Mouse (Mus musculus) kidney, adult 2 months (tissue): ENCODE results near the gene Sowaha. TPM values are rescaled to one million over a fixed set of nuclear protein-coding genes. Genes with fewer than 3 reads are reported as not detected.

Experiments
- DNase-seq: peaks from one replicate; pipeline ENCODE4 v3.0.0; 2021
- H3K27ac ChIP-seq: fragments of 200-500 bp; 2 replicates; pipeline ENCODE4 v1.5.1; 2012; ENCODE audit warnings: low read depth, low read length, control low read depth, inconsistent platforms; ENCODE audit not compliant: insufficient read depth
- H3K27me3 ChIP-seq: fragments of 200-500 bp; replicated peaks from 2 replicates; pipeline ENCODE4 v1.6.1; 2012; ENCODE audit warnings: mild to moderate bottlenecking, moderate library complexity, low read length, inconsistent platforms; ENCODE audit not compliant: control insufficient read depth, insufficient read depth
- H3K36me3 ChIP-seq: fragments of 200-500 bp; 2 replicates; pipeline ENCODE4 v1.6.1; 2012; ENCODE audit warnings: mild to moderate bottlenecking, moderate library complexity, low read length, inconsistent platforms; ENCODE audit not compliant: control insufficient read depth, insufficient read depth
- H3K4me1 ChIP-seq: fragments of 200-500 bp; 2 replicates; pipeline ENCODE4 v1.6.1; 2011; ENCODE audit warnings: low read length; ENCODE audit not compliant: control insufficient read depth, insufficient read depth
- H3K4me3 ChIP-seq: fragments of 200-500 bp; 2 replicates; pipeline ENCODE4 v1.5.1; 2011; ENCODE audit warnings: mild to moderate bottlenecking, low read depth, low read length, control low read depth; ENCODE audit not compliant: insufficient read depth
- CTCF ChIP-seq: fragments of 200-500 bp; conservative IDR thresholded peaks from 2 replicates; pipeline ENCODE4 v1.5.1; 2011; ENCODE audit warnings: low read depth, mild to moderate bottlenecking, control low read depth, low read length, moderate library complexity, mixed read lengths; ENCODE audit not compliant: insufficient read depth, insufficient read length
- POLR2A ChIP-seq: fragments of 200-500 bp; IDR thresholded peaks from one replicate; pipeline ENCODE4 v1.6.1; 2011; ENCODE audit warnings: low read depth, low read length, control low read depth
- WGBS: fragments of 180-500 bp; shearing (Covaris S2); methylation state at CpG from one replicate; pipeline ENCODE4 v1.1.7; 2018; 5-methylcytosine and 5-hydroxymethylcytosine counted together
- polyA plus RNA-seq: library from polyadenylated mRNA; depleted of rRNA; stranded (reverse); fragments of >200 nt; gene quantifications from 2 replicates; pipeline ENCODE4 v1.2.3, GENCODE M21; 2012

The Sowaha gene
- polyA plus RNA-seq, 1 experiment: 0.84 TPM

DNA sequence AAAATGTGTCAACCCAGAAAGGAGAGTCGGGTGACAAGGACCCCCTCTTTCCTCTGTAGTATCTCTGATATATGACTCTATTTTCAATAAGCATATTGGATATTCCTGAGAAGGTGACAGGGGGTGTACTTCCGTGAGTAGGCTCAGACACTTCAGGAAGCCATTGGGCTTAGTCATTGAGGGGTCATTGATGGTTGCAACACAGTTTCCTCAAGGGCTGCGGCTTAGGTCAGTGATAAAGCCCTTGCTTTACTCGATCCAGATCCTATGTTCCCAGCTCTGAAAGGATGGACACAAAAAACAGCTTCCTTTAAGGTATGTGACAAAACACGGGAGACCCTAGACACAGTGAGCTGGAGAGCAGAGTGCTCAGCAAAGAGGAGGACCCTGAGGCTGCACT, 23.7 kb upstream of the Sowaha start:
- Histone ChIP-seq H3K4me1 (no peaks in the 10 kb centered on the region), H3K36me3 (no peaks in the 10 kb centered on the region), H3K27me3 (no peaks in the 10 kb centered on the region), H3K27ac (no peak overlapping the region), H3K4me3 (no peak overlapping the region)
- TF ChIP-seq POLR2A: no peak
- no peak for TF ChIP-seq CTCF
- no peak for DNase-seq
- WGBS: 84% methylated on average over 5 of the region's 5 CpGs

DNA sequence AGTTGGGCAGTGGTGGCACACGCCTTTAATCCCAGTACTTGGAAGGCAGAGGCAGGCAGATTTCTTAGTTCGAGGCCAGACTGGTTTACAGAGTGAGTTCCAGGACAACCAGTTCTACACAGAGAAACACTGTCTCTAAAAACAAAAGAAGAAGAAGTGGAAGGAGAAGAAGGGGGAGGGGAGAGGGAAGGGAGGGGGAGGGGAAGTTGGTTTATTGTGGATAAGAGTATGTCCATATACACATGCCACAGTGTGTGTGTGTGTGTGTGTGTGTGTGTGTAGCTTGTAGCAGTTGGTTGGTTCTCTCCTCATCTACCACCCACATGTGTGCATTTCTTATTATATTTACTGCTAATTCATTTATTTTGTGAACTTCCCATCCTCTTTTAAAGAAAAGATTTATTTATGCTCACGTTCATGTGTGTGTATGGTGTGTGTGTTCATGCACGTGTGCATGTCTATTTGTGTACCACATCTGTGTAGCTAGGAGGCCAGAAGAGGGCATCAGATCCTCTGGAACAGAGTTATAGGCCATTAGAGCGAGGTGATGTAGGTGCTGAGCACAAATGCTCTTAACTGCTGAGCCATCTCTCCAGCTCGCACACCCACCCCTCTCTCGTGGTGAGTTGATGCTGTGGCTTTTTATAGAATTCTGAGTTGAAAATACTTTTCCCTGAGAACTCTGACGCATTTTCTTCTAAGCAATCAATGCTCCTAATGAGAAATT, 22.1 kb upstream of the Sowaha start:
- Histone ChIP-seq H3K27ac (no peak overlapping the region), H3K27me3 (no peaks in the 10 kb centered on the region), H3K4me3 (no peak overlapping the region), H3K36me3 (no peaks in the 10 kb centered on the region), H3K4me1 (no peaks in the 10 kb centered on the region)
- 78% methylated on average over 8 of the region's 8 CpGs for WGBS
- TF ChIP-seq CTCF: no peak
- TF ChIP-seq POLR2A: no peak
- DNase-seq: no peak

DNA sequence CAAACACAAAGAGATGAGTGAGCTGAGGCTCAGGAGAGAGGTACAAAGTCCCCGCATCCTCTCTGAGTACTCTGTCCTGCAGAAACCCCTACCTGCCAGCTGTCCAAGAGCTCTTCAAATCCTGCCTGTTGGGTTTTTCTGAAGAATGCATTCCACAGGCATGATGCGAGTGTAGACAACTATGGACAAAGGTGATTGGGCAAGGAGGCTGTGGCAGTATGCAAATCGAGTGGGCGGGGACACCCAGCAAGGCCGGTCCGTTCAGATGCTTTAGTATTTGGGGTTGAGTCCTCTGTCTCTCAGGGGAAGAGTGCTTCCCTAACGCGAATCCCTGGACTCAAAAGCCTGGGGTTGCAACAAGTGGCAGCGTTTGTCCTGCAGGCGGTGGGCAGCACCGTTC, 20.5 kb upstream of the Sowaha start:
- H3K36me3 ChIP-seq: no peaks in the 10 kb centered on the region
- 13% methylated on average over 11 of the region's 11 CpGs for WGBS
- no peak for TF ChIP-seq CTCF
- no peak for TF ChIP-seq POLR2A
- peak; percentile 50 for DNase-seq
- H3K4me1 ChIP-seq: no peaks in the 10 kb centered on the region
- no peak overlapping the region for H3K27ac ChIP-seq
- H3K27me3 ChIP-seq: no peaks in the 10 kb centered on the region
- H3K4me3 ChIP-seq: no peak overlapping the region

DNA sequence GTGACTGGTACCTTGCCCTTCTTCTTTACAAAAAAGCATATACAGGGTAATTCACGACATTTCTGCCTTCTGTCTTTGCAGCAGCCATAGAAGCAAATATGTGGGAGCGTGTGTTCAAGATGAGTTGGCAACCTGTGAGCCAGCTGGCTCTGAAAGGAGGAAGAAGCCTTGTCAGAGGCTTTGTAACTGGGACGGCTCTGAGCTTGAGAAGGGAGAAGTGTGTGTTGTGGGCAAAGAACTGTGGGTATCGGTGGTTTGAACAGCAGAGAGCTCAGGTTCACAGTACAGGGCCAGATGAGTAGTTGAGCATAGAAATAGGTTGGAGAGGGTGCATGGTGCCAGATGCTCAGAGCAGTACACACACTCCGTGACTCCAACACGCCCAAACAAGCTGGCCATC, 16.9 kb upstream of the Sowaha start:
- Histone ChIP-seq H3K4me1 (no peaks in the 10 kb centered on the region), H3K27me3 (no peaks in the 10 kb centered on the region), H3K4me3 (no peak overlapping the region), H3K27ac (no peak overlapping the region), H3K36me3 (no peaks in the 10 kb centered on the region)
- DNase-seq: no peak
- WGBS: 83% methylated on average over 6 of the region's 6 CpGs
- TF ChIP-seq CTCF: no peak
- TF ChIP-seq POLR2A: no peak

DNA sequence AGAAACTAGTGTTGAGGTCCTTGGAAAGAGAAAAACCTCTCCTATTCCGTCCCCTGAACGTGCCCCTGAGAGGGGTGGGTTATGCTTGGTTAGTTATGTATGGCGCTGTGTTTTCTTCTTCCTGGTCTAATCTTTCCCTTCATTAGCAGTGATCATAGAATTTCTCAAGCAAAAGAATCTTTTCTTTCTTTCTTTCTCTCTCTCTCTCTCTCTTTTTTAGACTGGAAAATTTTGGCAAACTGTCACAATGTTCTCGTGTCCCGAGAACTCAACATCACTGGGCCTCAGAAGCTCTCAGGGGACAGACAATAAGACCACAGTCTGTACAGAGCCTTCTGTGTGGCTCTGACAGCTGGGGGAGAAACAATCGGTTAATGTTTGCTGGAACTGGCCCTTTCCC, 15.3 kb upstream of the Sowaha start:
- 49% methylated on average over 6 of the region's 6 CpGs for WGBS
- H3K27ac ChIP-seq: no peak overlapping the region
- no peak for DNase-seq

DNA sequence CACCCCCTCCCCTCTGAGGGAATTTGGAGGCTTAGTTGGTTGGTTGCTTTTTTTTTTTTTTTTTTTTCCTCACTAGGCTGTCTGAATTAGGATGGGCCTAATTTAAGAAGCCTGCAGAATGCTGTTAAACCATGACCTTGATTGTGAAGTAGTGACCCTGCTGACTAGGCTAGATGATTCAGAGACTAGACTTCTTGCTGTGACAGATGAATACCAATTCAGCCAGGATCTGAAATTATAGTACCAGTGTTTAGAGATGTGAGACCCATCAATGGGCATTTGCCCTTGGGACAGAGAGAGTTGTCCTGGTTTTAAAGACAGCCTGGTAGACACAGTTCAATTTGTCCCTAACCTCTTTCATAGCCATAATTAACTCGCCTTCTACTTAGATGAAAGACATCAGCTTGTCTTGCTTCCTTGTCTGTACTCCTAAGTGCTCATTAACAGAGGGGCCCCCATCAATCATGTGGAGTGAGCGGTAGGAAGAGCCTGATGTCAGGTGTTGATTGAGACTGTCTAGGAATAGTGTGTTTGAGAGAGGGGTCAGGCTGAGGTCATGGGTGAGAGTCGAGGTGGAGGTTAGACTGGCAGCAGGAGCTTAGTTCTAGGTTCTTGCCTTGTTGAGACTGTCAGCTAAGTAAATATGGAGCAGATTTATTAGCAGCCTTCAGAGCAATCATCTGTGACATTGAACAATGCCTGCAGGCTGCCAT, 13.3 kb upstream of the Sowaha start:
- Histone ChIP-seq H3K27ac (no peak overlapping the region), H3K4me1 (no peaks in the 10 kb centered on the region), H3K4me3 (no peak overlapping the region), H3K27me3 (no peaks in the 10 kb centered on the region), H3K36me3 (no peaks in the 10 kb centered on the region)
- WGBS: 68% methylated on average over 3 of the region's 3 CpGs
- no peak for DNase-seq
- TF ChIP-seq POLR2A: no peak
- TF ChIP-seq CTCF: no peak

More for the DNA sequence above, 15.3 kb upstream of the Sowaha start:
- H3K4me1 ChIP-seq: no peaks in the 10 kb centered on the region
- H3K36me3 ChIP-seq: no peaks in the 10 kb centered on the region
- no peak overlapping the region for H3K4me3 ChIP-seq
- no peak for TF ChIP-seq CTCF
- no peak for TF ChIP-seq POLR2A
- no peaks in the 10 kb centered on the region for H3K27me3 ChIP-seq

DNA sequence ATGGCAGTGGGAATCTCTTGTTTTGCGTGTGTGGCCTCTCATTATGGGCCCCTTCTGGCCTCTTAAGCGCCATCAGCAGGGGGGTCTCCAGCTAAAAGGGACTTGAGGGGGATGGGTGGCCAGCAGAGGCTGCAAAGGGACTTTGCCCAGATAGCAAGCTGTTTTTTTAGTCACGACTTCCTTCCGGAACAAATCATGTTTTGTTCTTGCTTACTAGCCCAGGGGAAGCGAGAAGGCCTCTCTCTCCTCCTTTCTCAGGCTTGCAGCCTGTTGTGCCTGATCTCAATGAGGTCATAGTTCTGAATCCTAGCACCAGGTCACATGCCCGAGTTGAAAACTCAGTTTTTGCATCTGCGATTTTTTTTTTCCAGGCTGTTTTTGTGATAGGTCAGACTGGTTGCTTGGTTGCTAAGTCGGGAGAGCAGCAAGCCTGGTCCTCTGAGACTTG, 11.9 kb upstream of the Sowaha start:
- H3K27me3 ChIP-seq: no peaks in the 10 kb centered on the region
- DNase-seq: no peak
- H3K27ac ChIP-seq: no peak overlapping the region

More for the DNA sequence above, 11.9 kb upstream of the Sowaha start:
- H3K36me3 ChIP-seq: no peaks in the 10 kb centered on the region
- WGBS: 44% methylated on average over 8 of the region's 8 CpGs
- TF ChIP-seq POLR2A (no peak), CTCF (no peak)
- H3K4me1 ChIP-seq: no peaks in the 10 kb centered on the region
- H3K4me3 ChIP-seq: no peak overlapping the region
